Mouse (Mus musculus) frontal cortex, postnatal 10 days (tissue): ENCODE results near the gene Gsk3b.
A peak's percentile ranks its signal among the peaks of the same experiment; 100 is the strongest.
"Not testable (repeated sequence)": the region's sequence is repeated elsewhere in the genome, so short reads cannot be mapped to it uniquely, and the experiment has no call there.

Experiments used
- DNase-seq, 2 experiments: peaks; one replicate each; pipeline ENCODE4 v3.0.0; 2022; ENCODE audit warnings: low spot score in 2 of 2, mixed read lengths in 1 of 2

The Gsk3b gene

DNA sequence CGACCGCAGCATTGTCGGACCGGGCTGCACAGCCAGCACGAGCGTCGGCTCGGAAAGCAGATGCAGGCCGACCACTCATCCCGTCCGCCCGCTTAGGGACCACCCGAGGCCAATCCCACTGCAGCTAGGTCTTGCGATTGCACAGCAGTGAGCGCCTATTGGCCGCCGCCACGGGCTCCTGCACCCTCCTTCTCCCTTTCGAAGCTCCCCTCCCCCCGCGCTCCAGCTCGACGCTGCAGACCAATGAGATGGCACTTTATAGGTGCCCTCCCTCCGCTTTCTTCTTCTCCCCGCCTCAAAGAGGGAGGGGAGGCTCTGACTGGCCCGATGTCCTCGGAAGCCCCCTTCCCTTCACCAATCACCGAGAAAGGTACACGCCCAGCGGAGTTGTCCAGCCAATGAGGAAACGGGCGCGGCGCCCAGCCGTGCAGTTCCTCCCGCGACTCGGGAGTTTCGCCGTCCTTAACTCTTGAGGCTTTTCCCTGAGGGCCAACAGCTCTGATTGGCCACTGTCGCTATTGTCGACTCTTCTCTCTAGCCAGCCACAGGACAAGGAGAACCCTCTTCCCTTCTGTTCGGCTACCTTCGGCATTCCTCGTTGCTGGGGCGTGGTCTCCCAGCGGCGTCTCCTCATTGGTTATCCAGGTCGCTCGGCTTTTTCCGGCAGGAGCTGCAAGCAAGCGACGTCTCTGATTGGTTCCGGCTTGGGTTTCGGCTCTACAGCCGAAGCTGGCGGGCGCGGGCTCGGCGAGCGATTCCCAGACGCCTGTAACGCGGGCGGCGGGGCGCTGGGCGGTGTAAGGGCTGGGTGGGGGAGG lies at the start of gene Gsk3b:
Gsk3b (plus strand) TSS at position 373 of the 818 bp plus-strand sequence.
- peak; percentile 100 for DNase-seq

DNA sequence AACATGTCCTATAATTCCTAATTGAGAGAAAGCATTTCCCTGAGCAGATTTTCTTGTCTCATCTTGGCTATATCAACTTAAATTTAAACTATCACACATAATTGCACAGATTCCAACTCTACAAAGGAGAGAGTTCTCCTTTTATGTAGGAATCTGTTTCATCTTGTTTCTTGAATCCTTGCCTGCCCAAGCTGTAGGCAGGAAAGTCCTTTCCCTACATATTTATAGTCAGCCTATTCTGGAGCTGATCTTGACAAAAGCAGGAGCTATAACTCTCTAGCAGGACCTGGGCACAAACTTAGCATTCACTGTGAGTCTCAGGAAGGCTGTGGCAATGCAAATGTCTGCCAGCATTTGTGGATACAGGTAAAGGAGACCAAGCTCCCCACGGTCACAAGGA lies 46.6 kb upstream of the Gsk3b start:
- DNase-seq, result no peak

DNA sequence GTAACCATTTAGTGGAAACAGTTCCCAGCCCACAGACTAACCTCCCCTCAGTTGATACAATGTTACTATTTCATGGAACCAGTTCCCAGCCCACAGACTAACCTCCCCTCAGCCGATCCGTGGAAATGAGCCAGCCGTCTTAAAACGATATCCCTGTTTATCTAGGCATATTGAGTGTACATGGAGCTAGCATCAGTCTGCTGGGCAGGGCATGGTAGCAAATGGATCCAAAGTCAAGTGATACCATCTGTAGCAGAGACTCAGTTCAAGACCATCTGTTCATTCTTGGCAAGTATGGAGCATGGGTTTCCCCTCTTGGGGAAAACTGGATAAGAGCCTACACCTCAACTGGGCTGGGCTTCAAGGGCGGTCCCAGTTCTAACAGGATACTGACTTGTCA lies 44.2 kb upstream of the Gsk3b start:
- DNase-seq, result no peak

DNA sequence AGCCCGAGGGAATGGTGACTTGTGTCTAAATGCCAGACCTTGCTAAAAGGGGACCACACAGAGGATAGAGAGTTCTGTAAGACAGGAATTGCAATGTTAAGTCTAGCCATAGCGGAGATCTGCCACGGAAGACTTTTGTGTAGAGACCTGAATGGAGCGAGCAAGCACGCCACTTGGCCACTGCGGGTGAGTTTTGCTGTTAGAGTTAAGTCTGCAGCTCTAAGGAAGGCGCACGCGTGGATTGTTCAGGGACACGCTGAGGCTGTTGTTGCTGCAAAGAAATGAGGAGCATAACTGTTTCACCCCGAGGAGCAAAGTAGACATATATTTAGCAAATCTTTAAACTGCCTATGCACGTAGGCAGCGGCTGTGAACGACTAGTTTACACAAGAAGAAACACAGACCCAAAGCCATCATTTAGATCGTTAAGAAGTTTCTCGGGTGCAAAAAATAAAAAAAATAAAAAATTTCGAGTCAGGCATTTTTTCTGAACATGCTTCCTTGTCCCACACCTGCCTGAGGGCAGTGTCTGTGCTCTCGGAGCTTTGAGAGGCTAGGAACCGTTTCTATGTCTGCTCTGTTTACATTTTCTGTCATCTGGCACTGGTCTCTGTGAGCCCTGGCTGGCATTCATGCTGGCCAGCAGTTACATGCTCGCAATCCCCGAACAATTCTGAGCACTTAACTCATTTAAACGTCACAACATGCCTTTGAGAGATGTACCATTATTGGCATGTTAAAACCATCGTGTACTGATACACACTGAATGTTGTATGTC lies 40.8 kb upstream of the Gsk3b start:
- no peak for DNase-seq

DNA sequence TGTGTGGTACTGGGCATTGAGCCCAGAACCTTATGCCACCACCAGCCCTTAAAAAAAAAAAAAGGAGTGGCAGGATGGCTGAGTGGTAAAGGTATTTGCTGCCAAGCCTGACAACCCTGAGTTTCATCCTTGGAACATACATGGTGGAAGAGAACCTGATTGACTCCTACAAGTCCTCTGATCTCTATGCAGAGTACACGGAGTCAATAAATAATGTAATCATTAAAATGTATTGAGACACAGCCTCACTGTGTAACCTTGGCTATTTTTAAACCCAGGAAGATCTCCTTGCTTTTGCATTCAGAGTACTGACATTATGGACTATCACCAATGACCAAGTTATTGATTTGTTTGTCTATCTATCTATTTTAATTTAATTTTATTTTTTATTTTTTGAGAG lies 30.9 kb upstream of the Gsk3b start:
- no peak for DNase-seq

DNA sequence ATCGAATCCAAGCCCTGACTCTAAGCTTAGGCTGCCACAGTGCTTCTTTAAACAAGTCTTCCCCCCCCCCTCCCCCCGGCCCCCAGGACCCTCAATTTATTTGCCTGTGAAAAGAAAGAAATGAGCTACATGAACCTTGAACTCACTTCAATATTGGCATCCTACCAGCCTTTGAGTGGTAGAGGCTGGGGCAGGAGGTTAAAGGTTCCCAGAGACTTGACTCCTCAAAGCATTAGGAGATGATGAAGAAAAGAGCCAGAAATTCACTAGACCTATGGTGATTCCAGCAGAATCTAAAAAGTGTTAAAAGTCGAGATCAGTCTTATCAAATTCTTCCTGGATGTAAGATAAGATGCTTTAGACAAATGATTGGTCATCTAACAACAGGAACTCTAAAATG lies 30.0 kb upstream of the Gsk3b start:
- no peak for DNase-seq

DNA sequence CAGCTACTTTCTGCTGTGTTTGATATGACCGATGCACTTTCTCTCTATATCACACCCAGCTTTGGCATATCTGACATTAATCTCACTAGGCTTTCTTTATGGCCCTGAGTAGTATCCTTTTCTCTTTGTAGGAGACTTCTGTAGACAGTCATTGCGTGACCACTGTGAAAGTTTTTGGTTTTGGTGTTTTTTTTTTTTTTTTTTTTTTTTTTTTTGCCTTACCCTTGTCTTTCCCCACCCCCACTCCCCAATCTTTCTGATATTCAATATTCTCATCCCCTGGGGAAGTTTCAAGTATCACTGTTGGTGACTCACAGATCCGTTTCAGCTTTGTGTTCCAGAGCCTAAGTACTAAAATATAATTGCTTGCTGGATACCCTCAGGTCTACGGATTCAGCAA lies 29.2 kb upstream of the Gsk3b start:
- DNase-seq, result no peak

DNA sequence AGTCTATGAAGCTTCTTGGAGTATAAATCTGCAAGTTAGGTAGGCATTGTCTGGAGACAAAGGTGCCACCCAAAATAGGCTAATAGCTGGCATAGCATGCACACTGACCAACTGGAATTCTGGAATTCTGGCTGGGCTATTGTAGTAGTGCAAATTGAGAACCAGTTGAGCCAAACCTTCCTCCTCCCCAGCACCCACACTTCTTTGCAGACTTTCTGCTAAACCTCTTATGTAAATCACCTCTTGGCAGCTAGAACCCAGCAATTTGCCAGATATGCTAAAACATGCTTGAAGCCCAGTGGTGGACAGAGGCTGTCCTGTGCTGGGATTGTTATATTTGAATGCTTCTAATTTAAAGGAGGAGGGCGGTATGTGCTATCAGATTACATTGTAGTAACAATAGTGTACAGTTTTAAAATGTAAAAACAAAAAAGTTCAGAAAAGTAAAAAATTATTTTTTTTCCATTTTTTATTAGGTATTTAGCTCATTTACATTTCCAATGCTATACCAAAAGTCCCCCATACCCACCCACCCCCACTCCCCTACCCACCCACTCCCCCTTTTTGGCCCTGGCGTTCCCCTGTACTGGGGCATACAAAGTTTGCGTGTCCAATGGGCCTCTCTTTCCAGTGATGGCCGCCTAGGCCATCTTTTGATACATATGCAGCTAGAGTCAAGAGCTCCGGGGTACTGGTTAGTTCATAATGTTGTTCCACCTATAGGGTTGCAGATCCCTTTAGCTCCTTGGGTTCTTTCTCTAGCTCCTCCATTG lies 14.8 kb upstream of the Gsk3b start:
- DNase-seq, result not testable (repeated sequence)

DNA sequence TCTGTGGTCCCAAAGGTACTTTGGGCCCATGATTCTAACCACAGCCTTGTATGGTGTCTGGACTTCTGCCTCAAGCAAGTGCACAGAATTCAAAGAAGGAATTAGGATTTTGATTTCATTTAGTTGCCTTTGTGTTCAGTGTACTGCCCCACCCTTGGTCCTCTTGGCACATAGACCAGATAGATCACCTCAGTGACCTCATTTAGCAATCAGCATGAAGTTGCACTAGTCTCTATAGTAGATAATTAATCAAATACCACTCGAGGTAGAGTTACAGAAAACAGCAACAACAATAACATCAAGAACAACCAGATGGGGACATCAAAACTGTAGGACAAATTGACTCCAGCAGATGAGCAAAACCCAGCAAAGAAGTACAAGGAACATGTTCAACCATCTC lies 8.6 kb upstream of the Gsk3b start:
- DNase-seq, result no peak

DNA sequence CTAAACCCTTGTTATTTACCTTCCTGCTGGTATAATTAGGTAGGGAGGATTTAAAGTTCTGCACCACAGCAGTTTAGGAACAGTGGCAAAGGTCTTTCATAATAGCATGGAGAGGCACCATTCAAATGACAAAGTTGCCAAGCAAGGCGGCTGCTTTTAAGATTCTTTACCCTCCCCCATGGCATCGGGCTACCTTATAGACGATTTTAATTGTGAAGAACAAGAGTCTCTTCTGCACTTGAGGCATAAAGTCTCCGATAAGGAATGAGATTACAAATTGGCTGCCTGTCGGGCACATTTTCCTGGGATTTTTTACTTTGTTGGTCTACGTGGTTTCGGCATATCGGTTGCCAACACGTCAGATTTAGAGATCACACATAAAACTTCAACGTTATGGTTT lies 1.6 kb upstream of the Gsk3b start:
- peak in 1 of 2 experiments; percentile 22 for DNase-seq

DNA sequence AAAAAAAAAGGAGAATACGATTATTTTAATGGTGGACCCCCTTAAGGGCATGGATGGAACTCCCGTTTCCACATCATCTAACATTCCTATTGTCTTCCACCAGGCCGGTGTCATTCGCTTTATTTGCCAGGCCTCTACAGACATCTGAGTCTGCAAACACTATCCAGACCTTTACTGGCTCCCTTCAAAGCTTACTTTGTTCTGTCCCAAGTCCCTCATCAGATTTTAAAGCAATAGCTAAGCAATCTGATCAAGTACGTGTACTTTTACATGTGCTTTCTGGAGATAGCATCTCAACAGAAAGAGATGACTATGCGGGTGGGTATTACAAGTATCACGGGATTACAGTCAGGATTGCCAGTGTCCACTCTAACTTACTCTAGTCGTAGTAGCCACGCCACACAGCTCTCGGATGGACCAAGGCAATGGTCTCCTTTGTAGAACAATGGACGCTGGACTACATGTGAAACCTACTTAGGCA lies 1.1 kb upstream of the Gsk3b start:
- DNase-seq, result no peak

DNA sequence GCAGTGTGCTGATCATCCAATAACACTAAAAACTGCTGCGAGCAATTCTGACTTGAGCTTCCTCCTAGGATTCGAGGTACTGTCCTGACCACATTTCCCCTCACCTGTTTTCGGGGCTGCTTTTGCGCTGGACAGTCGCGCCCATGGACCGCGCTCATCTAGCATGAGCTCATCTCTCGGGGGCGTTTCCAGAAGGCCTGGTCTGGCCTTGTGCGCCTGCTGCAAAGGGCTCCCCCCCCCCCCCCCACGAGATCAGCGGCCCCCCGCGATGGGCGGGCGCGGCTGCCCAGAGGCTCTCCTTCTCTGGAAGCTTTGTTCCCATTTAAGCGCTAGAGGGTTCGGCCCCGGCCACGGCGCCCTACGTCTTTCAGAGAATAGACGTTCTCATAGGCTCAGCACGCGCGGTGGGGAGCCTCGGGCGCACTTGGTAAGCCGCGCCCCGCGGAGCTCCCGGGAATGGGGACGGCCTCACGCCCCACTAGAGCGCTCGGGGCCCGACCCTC lies 624 bp upstream of the Gsk3b start:
- no peak for DNase-seq

DNA sequence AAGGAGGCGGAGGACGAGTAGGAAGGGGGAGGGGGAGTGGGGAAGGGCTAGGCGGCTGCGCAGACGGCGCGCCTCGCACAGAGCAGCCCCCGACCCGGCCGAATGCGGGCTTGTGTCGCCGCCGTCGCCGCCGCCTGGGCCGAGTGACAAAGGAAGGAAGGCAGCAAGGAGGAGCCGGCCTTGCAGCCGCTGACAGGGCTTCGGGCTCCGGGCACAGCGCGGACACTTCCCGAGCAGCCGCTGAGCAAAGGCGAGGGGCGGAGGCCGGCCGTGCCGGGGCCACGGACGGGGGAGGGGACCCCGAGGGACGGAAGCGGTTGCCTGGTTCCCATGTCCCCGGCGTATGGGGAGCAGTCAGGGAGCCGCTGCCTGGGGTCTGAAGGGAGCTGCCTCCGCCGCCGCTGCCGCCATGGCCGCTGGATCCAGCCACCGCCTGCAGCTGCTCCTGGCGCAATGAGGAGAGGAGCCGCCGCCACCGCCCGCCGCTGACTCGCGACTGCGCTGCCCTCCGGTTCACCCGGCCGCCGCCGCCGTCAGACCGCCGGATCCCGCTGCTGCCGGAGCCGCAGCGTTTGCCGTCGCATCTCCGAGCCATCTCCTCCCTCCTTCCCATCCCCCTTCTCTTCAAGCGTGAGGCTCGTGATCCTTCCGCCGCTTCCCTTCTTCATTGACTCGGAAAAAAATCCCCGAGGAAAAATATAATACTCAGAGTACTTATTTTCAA lies 808 bp downstream of the Gsk3b start:
- DNase-seq, result no peak

DNA sequence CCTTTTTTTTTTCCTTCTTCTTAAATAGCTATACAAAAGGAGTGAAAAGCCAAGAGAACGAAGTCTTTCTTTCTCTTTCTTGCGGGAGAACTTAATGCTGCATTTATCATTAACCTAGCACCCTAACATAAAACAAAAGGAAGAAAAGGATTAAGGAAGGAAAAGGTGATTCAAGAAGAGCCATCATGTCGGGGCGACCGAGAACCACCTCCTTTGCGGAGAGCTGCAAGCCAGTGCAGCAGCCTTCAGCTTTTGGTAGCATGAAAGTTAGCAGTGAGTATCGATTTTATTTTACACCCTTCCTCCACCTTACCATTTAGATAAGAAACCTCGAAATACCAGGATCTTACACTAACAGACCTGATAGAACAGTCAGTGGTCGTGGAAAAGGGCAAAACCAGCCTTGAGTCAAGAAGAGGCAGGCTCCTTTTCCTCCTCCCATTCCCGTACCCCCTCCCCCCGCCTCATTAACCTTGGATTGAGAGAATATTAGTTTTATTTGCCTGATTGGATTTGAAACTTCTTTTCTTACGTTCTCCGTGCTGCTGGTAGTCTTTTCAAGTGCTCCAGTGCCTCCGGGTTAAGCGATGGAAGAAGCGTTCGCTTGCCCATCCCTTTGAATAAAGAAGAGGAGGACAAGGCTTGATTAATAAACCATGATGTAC lies 1.7 kb downstream of the Gsk3b start:
- no peak for DNase-seq

DNA sequence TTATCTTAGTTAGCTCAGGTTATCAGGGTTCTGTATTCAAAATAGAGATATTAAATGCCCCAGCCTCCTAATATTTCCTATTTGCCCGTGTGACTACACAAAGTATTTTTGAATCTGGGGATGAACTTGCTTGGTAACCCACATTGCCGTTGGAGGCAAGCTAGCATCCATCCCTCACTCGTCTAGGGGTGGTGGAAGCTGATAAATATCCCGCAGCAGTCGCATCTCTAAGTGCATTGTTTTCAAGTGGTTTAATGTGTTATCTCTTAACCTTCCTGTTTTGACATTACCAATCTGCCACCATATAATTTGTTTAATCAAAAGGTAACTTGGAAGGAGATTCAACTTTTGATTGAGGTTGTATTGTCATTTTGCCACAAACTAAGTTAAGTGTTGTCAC lies 2.2 kb downstream of the Gsk3b start:
- no peak for DNase-seq

DNA sequence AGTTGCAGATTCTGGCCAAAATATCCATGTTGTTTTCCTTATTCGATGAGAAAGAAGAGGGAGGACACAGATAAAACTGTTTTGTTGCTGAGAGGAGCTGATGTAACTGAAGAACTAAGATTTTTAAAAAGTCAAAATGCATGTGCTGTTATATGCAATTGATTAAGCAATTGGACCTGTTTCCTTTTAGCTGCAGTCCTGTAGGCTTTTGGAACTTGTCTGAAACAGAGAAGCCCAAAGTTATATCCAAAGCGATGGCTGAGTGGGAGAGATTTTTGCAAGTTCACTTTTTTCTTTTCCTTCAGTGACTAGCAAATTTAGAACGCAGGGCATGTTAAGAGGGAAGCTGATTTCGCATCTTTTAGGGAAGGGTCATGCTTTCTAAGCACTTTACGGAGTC lies 2.9 kb downstream of the Gsk3b start:
- no peak for DNase-seq

DNA sequence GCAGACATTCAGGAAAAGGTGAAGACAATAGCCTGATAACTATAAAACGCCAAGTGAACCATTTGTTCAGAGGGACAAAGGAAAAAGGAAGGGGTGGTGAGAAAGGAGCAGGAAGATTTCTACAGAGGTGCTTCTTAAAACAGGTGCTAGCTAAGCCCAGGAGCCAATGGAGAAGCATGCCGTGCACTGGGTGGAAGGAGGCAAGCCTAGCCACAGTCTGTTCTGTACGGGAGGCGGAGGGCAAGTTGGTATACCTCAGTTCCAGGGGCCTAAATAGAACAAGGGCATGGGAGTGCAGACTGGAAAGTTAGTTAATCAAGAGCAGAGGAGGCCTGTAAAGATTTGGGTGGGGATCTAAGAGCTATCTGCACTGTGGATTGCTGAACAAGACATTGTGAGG lies 3.8 kb downstream of the Gsk3b start:
- DNase-seq, result no peak

DNA sequence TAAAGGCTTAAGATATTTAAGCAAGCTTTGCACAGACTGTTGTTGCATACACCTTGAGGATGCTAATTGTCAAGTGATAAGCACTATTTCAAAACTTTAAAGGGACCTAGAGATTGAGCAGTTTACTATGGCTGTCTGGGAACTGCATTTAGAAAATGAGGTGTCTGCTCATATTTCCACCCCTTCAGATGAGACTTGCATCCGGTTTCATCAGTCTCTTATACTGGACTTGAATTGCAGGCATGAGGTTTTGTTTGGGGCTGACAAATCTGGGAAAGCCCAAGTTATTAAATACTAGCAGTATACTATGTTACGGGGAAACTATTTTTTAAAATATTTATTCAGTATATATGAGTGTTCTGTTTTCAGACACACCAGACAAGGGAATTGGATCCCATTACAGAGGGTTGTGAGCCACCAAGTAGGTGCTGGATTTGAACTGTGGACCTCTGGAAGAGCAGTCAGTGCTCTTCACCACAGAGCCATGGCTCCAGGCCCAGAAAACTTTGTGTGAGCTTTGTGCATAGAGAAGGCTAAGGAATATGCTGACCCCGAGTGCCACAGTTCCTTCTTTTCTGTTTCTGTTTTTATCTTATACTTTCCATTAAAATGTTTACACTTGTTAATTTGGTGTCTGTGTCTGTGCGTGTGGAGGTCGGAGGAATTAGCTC lies 6.5 kb downstream of the Gsk3b start:
- DNase-seq, result no peak

DNA sequence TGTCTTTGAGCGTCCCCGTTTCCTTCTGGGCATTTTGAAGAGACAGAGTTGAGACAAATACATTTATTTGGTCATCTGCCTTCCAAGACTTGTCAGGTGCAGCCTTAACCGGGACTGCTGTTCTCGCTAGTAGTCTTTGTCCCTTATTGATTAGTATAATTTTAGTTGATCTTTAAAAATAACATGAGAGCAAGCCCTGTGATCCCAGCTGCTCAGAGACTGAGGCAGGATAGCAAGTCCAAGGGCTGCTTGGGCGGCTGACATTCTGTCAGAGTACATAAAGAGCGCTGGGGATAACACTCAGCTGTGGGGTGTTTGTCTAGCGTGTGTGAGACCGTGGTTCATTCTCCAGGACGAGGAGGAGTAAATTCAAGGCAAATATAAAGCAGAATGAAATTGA lies 8.7 kb downstream of the Gsk3b start:
- DNase-seq, result no peak

DNA sequence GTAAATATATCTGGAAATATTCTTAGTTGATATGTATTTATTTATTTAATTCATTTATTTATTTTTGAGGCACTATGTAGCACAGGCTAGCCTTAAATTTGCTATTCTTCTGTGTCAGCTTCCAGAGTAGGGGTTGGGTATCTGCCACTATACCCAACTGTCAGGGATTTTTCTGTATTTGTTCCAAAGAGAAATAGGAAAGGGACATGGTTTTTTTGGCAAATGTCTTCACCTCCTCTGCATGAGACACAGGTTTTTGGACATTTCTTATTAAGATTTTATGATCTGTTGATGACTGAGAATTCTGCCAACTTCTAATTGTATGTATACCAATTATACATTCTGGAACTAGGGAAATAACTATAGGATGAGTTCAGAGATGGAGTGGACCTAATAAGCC lies 10.5 kb downstream of the Gsk3b start:
- no peak for DNase-seq
